Mouse (Mus musculus): ENCODE data around the gene Rnf185.

DNA sequence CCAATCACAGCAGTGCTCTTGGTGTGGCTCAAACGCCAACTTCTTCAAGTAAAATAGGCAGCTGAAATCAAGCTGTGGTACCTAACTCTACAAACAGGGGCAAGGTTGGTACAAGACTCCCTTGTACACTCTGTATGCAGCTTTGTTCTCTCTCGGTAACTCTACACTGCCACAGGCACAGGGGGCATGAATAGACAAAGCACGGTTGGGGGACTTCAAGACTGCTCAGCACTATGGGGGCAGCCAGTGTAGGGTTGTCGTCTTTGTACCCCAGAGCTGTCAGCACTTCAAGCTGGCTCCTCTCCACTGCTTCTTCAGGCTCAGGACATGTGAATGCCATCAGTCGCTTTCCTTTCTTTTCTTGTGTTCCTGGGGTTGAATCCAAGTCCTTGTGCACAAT, 57.6 kb downstream of the Rnf185 start:
- TF ChIP-seq CTCF (IDR thresholded peaks at IDR 0.05; ENCODE audit: extremely low read depth, insufficient read depth, low read length) (no peak), POLR2A (IDR thresholded peaks at IDR 0.05; ENCODE audit: extremely low read depth, insufficient read depth, low read length) (no peak)
